In the genomic region with DNA sequence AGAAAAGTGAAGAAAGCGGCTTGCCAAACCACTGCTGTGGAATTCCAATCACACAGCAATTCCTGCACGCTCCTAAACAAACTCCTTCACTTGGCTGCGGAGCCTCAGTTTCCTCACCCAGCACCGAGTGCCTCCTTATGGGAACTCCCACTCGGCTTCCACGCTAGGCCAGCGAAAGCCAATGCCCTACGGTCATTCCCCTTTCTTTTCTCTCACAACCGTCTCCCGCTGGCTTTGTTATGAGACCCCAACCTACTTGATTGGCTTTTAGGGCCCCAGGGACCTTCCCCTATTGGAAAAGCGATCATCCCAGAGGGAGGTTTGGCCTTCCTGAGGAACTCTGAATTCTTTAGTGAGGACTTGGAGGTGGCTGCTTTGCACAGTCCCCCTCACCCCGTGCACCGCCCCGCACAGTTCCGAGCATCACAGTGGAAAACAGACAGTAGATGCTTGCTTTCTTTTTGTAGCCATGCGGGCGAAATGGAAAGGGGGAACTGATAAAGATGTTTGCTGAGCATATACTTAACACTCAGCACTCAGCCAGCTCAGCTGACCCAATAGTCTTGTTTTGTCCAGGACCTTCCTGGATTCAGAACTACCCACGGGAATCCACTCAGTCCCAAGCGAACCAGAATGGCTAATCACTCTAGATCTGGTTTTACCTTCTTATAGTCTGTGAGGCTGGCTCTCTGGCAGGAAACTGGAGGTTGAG, we compare ENCODE assay signal across 9 mouse cellular contexts. TPM values are rescaled to one million over a fixed set of nuclear protein-coding genes. Genes with fewer than 3 reads are reported as not detected.
DNase-seq lines count a peak whose midpoint lies in the region; ATAC-seq and TF ChIP-seq lines count a peak whose summit lies in the region.
"Had no signal": no experiment of that assay in that cellular context is flagged by ENCODE, and none has a peak within 500 bp of the region (broad histone marks: within the 10 kb centered on the region; RNA-seq: fewer than 3 reads in every experiment).

No protein-coding gene starts in this region.

- 25% methylated on average over 19 of the region's 19 CpGs for WGBS in kidney, adult 2 months
- WGBS in hindbrain, postnatal 0 days = 2% methylated on average over 19 of the region's 19 CpGs
- WGBS in midbrain, postnatal 0 days = 4% methylated on average over 19 of the region's 19 CpGs

- H3K36me3 ChIP-seq in kidney, adult 2 months (ENCODE audit: control insufficient read depth, insufficient read depth, low read length) = no peaks in the 10 kb centered on the region
- H3K36me3 ChIP-seq in hindbrain, postnatal 0 days (ENCODE audit: insufficient read depth, low read length) = no peaks in the 10 kb centered on the region
- no peaks in the 10 kb centered on the region for H3K36me3 ChIP-seq in midbrain, postnatal 0 days (ENCODE audit: insufficient read depth, low read length)

- no peak overlapping the region for H3K27ac ChIP-seq in kidney, adult 2 months (ENCODE audit: insufficient read depth, low read depth, low read length)
- H3K27ac ChIP-seq in cortical plate, adult 2 months (ENCODE audit: insufficient read depth, low read length) = peak overlapping the region; percentile 48; the same call in 1 of the 2 replicates
- H3K27ac ChIP-seq in hindbrain, postnatal 0 days = no peak overlapping the region; the same call in 1 of the 2 replicates
- no peak overlapping the region for H3K27ac ChIP-seq in midbrain, postnatal 0 days (ENCODE audit: low read depth, low read length)

- no peak for TF ChIP-seq CTCF in kidney, adult 2 months (conservative IDR thresholded peaks at IDR 0.05; ENCODE audit: insufficient read depth, insufficient read length, low read depth, low read length)
- TF ChIP-seq CTCF in cortical plate, adult 2 months (IDR thresholded peaks at IDR 0.05; ENCODE audit: extremely low read depth, insufficient read depth, low read length) = no peak
- TF ChIP-seq CTCF in hindbrain, postnatal 0 days (IDR thresholded peaks at IDR 0.05; ENCODE audit: low read depth) = no peak
- TF ChIP-seq CTCF in midbrain, postnatal 0 days (IDR thresholded peaks at IDR 0.05) = no peak

- H3K4me3 ChIP-seq in kidney, adult 2 months (ENCODE audit: insufficient read depth, low read depth, low read length) = peak overlapping the region; percentile 58; the same call in 1 of the 2 replicates
- peak overlapping the region; percentile 33 for H3K4me3 ChIP-seq in cortical plate, adult 2 months (ENCODE audit: insufficient read depth, low read length)
- peak overlapping the region; percentile 50 for H3K4me3 ChIP-seq in hindbrain, postnatal 0 days (ENCODE audit: low read length)
- H3K4me3 ChIP-seq in midbrain, postnatal 0 days (ENCODE audit: low read depth, low read length) = peak overlapping the region; percentile 46

- ATAC-seq in hindbrain, postnatal 0 days = no peak
- no peak for ATAC-seq in midbrain, postnatal 0 days (ENCODE audit: low FRiP score)
- ATAC-seq in cerebellum, adult (ENCODE audit: insufficient number of reproducible peaks, low FRiP score, low TSS enrichment) = no peak
- no peak for ATAC-seq in frontal cortex, adult (ENCODE audit: low TSS enrichment)

- H3K4me2 ChIP-seq in hindbrain, postnatal 0 days (ENCODE audit: low read depth, low read length) = peak overlapping the region; percentile 97
- H3K4me2 ChIP-seq in midbrain, postnatal 0 days (ENCODE audit: low read depth, low read length, poor library complexity, severe bottlenecking) = peak overlapping the region; percentile 95

- peaks cover 3% of the 10 kb centered on the region for H3K27me3 ChIP-seq in kidney, adult 2 months (replicated peaks; ENCODE audit: control insufficient read depth, insufficient read depth, low read length)
- 0 out of 2 replicates have a peak, but pooled peaks cover 13% of the 10 kb centered on the region for H3K27me3 ChIP-seq in hindbrain, postnatal 0 days (ENCODE audit: insufficient read depth, low read length)
- H3K27me3 ChIP-seq in midbrain, postnatal 0 days (ENCODE audit: insufficient read depth, low read length) = peaks cover 22% of the 10 kb centered on the region

- DNase-seq in kidney, adult 2 months = no peak
- DNase-seq in kidney, adult 18-20 months = no peak
- no peak for DNase-seq in hindbrain, postnatal 0 days (ENCODE audit: low spot score)
- no peak for DNase-seq in midbrain, postnatal 0 days (ENCODE audit: low spot score)
- no peak for DNase-seq in cerebellum, postnatal 10 days

- H3K9me3 ChIP-seq in hindbrain, postnatal 0 days (ENCODE audit: low read length) = no peaks in the 10 kb centered on the region
- no peaks in the 10 kb centered on the region for H3K9me3 ChIP-seq in midbrain, postnatal 0 days (ENCODE audit: low read length)

- no peaks in the 10 kb centered on the region for H3K4me1 ChIP-seq in kidney, adult 2 months (ENCODE audit: control insufficient read depth, insufficient read depth, low read length)
- no peaks in the 10 kb centered on the region; the same call in 1 of the 2 replicates for H3K4me1 ChIP-seq in cortical plate, adult 2 months (ENCODE audit: control insufficient read depth, insufficient read depth, low read length)
- H3K4me1 ChIP-seq in hindbrain, postnatal 0 days (ENCODE audit: insufficient read depth, low read length) = peaks cover 22% of the 10 kb centered on the region; the same call in 1 of the 2 replicates
- H3K4me1 ChIP-seq in midbrain, postnatal 0 days (ENCODE audit: insufficient read depth, low read length) = 0 out of 2 replicates have a peak, but pooled peaks cover 3% of the 10 kb centered on the region

- TF ChIP-seq POLR2A in kidney, adult 2 months (IDR thresholded peaks at IDR 0.05; ENCODE audit: low read depth, low read length) = no peak
- no peak for TF ChIP-seq POLR2A in cortical plate, adult 2 months (IDR thresholded peaks at IDR 0.05; ENCODE audit: extremely low read depth, insufficient read depth, low read length)

- peak overlapping the region; percentile 53 for H3K9ac ChIP-seq in hindbrain, postnatal 0 days (replicated peaks; ENCODE audit: low read length)
- H3K9ac ChIP-seq in midbrain, postnatal 0 days (replicated peaks; ENCODE audit: low read length, poor library complexity, severe bottlenecking) = 0 out of 2 replicates have a peak overlapping the region, but pooled peaks have one; percentile 48

RNA-seq across cellular contexts. Expression of a gene that starts 0.5 kb away (rescaled TPM):
- polyA plus RNA-seq in kidney, adult 2 months (2012; rRNA removed) = 39.6 and 41.5 TPM in 2 replicates
- 172 and 186 TPM in 2 replicates for polyA plus RNA-seq in cortical plate, adult 2 months (2012; rRNA removed)
- total RNA-seq in hindbrain, postnatal 0 days (2014; rRNA removed) = 76.2 and 88.7 TPM in 2 replicates
- 99.6 and 117 TPM in 2 replicates for polyA plus RNA-seq in hindbrain, postnatal 0 days (2015; fragmentation: Nextera tagmentation; extraction: Ambion mirVana)
- 55.5 and 59.8 TPM in 2 replicates for total RNA-seq in midbrain, postnatal 0 days (2014; rRNA removed)
- polyA plus RNA-seq in midbrain, postnatal 0 days (2015; fragmentation: Nextera tagmentation; extraction: Ambion mirVana) = 85.5 and 87.7 TPM in 2 replicates

RNA-seq across cellular contexts. Expression of a gene that starts 21.1 kb away (rescaled TPM):
- polyA plus RNA-seq in kidney, adult 2 months (2012; rRNA removed) = 37.2 and 43.1 TPM in 2 replicates
- 39.1 and 41.7 TPM in 2 replicates for polyA plus RNA-seq in cortical plate, adult 2 months (2012; rRNA removed)
- total RNA-seq in hindbrain, postnatal 0 days (2014; rRNA removed) = 76.7 and 83.7 TPM in 2 replicates
- 107 and 108 TPM in 2 replicates for polyA plus RNA-seq in hindbrain, postnatal 0 days (2015; fragmentation: Nextera tagmentation; extraction: Ambion mirVana)
- total RNA-seq in midbrain, postnatal 0 days (2014; rRNA removed) = 77.2 and 90.1 TPM in 2 replicates
- polyA plus RNA-seq in midbrain, postnatal 0 days (2015; fragmentation: Nextera tagmentation; extraction: Ambion mirVana) = 88.9 and 94.6 TPM in 2 replicates

RNA-seq across cellular contexts. Expression of a gene that starts 24.7 kb away (rescaled TPM):
- 3.7 and 4.7 TPM in 2 replicates for polyA plus RNA-seq in kidney, adult 2 months (2012; rRNA removed)
- 5.0 and 5.2 TPM in 2 replicates for polyA plus RNA-seq in cortical plate, adult 2 months (2012; rRNA removed)
- total RNA-seq in hindbrain, postnatal 0 days (2014; rRNA removed) = 8.7 and 12.1 TPM in 2 replicates
- polyA plus RNA-seq in hindbrain, postnatal 0 days (2015; fragmentation: Nextera tagmentation; extraction: Ambion mirVana) = 7.2 and 7.6 TPM in 2 replicates
- 10.4 and 11.2 TPM in 2 replicates for total RNA-seq in midbrain, postnatal 0 days (2014; rRNA removed)
- 7.6 and 7.8 TPM in 2 replicates for polyA plus RNA-seq in midbrain, postnatal 0 days (2015; fragmentation: Nextera tagmentation; extraction: Ambion mirVana)
- total RNA-seq: hematopoietic stem cell, adult 5-6 weeks had no signal

RNA-seq across cellular contexts. Expression of a gene that starts 25.3 kb away (rescaled TPM):
- 504 and 687 TPM in 2 replicates for polyA plus RNA-seq in kidney, adult 2 months (2012; rRNA removed)
- 200 and 204 TPM in 2 replicates for polyA plus RNA-seq in cortical plate, adult 2 months (2012; rRNA removed)
- total RNA-seq in hindbrain, postnatal 0 days (2014; rRNA removed) = 135 and 147 TPM in 2 replicates
- polyA plus RNA-seq in hindbrain, postnatal 0 days (2015; fragmentation: Nextera tagmentation; extraction: Ambion mirVana) = 112 and 116 TPM in 2 replicates
- 110 and 112 TPM in 2 replicates for total RNA-seq in midbrain, postnatal 0 days (2014; rRNA removed)
- polyA plus RNA-seq in midbrain, postnatal 0 days (2015; fragmentation: Nextera tagmentation; extraction: Ambion mirVana) = 101 and 102 TPM in 2 replicates

RNA-seq across cellular contexts. Expression of a gene that starts 29.7 kb away (rescaled TPM):
- polyA plus RNA-seq in kidney, adult 2 months (2012; rRNA removed) = 0.20 TPM in 1 of 2 replicates, not detected in the other
- polyA plus RNA-seq in cortical plate, adult 2 months (2012; rRNA removed) = 0.23 and 0.66 TPM in 2 replicates
- total RNA-seq in hindbrain, postnatal 0 days (2014; rRNA removed) = not detected in 2 replicates
- polyA plus RNA-seq in hindbrain, postnatal 0 days (2015; fragmentation: Nextera tagmentation; extraction: Ambion mirVana) = not detected in 2 replicates
- total RNA-seq in midbrain, postnatal 0 days (2014; rRNA removed) = 1.1 TPM in 1 of 2 replicates, not detected in the other
- polyA plus RNA-seq in midbrain, postnatal 0 days (2015; fragmentation: Nextera tagmentation; extraction: Ambion mirVana) = not detected in 2 replicates
- total RNA-seq: hematopoietic stem cell, adult 5-6 weeks had no signal
